Mouse (Mus musculus): ENCODE results near the gene Btn2a2.
A peak's percentile ranks its signal among the peaks of the same experiment; 100 is the strongest.

Btn2a2 gene

GRCm38 (mm10) chr13:23445156-23445555, 43.5 kb downstream of the Btn2a2 start:
- DNase-seq: peak in 1 of 2 experiments; percentile 30

DNA sequence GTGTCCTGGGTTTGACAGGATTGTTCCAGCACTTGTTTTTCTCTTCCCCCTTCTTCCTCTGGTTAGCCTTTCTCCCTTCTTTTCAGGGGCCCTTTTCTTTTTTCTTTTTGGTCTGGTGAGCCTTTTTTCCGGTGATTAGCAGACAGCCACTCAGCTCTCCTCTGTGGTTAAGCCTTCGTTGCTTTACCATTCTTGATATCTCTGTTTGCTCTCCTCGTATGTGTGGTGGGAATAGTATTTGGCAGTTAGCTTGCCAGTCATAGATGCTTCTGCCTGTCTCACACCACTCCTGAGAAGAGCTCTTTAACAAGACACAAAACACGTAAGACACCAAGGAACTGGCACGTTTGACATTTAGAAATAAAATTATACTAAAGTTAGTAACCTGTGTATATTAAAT, 44.2 kb downstream of the Btn2a2 start:
- DNase-seq: no peak

GRCm38 (mm10) chr13:23439901-23440300, 48.8 kb downstream of the Btn2a2 start:
- DNase-seq: no peak

DNA sequence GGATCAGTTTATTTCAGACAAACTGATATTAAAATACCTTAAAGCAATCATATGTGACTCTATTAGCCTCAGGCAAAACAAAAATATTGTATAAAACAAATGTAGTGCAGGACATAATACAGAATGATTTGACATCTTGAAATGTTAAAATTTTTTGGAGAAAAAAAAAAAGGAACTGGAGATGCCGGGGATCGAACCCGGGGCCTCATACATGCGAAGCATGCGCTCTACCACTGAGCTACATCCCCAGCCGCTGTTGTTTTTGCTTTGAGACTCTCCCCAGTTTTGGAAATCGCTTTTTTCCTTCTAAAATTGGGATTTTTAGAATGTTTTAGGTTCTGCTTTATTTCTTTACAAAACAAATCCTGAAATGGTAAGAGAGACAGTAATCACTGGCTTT, 50.1 kb downstream of the Btn2a2 start:
- peak in 1 of 2 experiments; percentile 63 for DNase-seq

- peak; percentile 89 to 95 for DNase-seq
Observed at GRCm38 (mm10) chr13:23437908-23438307, 50.7 kb downstream of the Btn2a2 start.

GRCm38 (mm10) chr13:23436861-23437822, 51.5 kb downstream of the Btn2a2 start:
- DNase-seq: peak; percentile 54 to 85

GRCm38 (mm10) chr13:23436231-23436661, 52.4 kb downstream of the Btn2a2 start:
- peak in 1 of 2 experiments; percentile 55 for DNase-seq

- DNase-seq: no peak
Observed at GRCm38 (mm10) chr13:23435676-23436075, 53.0 kb downstream of the Btn2a2 start.

- no peak for DNase-seq
Observed at GRCm38 (mm10) chr13:23435241-23435640, 53.4 kb downstream of the Btn2a2 start.

GRCm38 (mm10) chr13:23434426-23434825, 54.2 kb downstream of the Btn2a2 start:
- DNase-seq: no peak

DNA sequence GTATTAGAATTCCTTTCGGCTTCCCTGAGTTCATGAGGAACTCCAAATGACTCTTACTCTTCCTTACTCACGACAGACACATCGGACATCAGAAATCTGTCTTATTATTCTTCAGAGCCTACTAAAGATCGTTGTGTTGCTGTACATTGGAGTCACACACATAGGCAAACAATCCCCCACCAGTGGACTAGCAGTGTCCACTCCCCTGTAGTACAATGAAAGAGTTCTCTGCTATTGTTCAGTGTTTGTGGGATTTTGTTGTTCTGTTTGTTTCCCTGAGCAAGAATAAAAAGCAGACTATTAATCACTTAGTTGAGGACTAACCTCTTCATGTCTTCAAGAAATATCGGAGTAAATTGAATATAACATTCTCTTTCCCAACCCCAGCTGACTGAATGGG, 54.9 kb downstream of the Btn2a2 start:
- no peak for DNase-seq

- no peak for DNase-seq
Observed at GRCm38 (mm10) chr13:23433206-23433605, 55.5 kb downstream of the Btn2a2 start.

DNA sequence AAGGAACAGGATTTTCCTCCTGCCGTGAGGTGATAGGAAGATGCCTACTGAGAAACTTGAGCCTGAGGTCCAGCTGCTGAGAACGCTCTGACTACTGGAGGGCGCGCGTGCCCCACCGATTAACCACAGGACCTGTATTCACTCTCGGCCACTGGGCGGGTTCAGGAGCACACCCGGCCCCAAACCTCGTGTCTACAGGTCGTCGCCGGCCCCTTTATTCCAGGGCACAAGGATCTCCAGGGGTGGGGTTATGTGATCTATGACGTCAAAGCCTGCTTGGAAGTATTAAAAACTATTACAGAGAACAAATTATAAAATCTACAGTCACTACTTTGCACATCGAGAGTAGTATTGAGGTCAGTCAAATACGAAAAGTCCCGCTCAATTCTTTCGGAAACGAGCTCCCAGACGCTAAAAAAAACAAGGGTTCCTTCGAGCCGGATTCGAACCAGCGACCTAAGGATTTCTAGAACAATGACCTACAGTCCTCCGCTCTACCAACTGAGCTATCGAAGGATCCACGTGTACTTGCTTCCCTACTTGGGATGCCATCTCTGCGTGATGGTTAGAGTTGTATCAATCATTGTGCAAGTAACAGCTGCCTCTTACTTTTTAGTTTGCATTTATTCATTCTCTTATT, 56.0 kb downstream of the Btn2a2 start:
- peak; percentile 95 to 98 for DNase-seq

GRCm38 (mm10) chr13:23431351-23431771, 57.3 kb downstream of the Btn2a2 start:
- peak; percentile 81 to 90 for DNase-seq

DNA sequence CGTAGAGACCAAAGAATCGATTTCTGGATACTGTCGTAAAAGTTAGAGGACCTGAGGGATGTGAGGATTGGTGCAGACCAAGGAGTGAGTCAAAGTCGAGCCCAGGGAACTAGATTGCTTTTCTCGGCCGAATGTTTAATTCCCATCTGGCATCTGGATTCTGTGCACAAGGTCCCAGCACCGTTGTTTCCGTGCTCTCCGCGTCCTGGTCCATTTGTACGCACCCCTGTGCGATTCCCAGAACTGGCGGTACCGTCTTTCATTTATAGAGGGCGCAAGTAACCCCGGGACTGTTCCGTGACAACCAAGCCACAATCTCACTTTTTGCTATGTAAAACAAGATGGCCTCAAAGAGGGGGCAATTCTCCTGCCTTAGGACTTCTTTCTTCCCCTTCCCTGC, 57.9 kb downstream of the Btn2a2 start:
- peak; percentile 81 to 87 for DNase-seq

- no peak for DNase-seq
Observed at GRCm38 (mm10) chr13:23429771-23430380, 58.8 kb downstream of the Btn2a2 start.

GRCm38 (mm10) chr13:23428166-23428993, 60.3 kb downstream of the Btn2a2 start:
- DNase-seq: no peak
